Mouse (Mus musculus): ENCODE results near the gene Gm21987.

The Gm21987 gene

GRCm38 (mm10) chr16:38372876-38373275 lies 26.0 kb downstream of the Gm21987 start:
- 81% methylated on average over 4 of the region's 4 CpGs for WGBS

- WGBS: 90% methylated on average over 10 of the region's 10 CpGs
Measured at GRCm38 (mm10) chr16:38373439-38373838, 26.6 kb downstream of the Gm21987 start.

- 92% methylated on average over 16 of the region's 16 CpGs for WGBS
Measured at GRCm38 (mm10) chr16:38373941-38374340, 27.1 kb downstream of the Gm21987 start.

- 78% methylated on average over 10 of the region's 10 CpGs for WGBS
Measured at GRCm38 (mm10) chr16:38374379-38375140, 27.7 kb downstream of the Gm21987 start.

- 87% methylated on average over 7 of the region's 7 CpGs for WGBS
Measured at GRCm38 (mm10) chr16:38375182-38375581, 28.3 kb downstream of the Gm21987 start.

GRCm38 (mm10) chr16:38376163-38376840 lies 29.5 kb downstream of the Gm21987 start:
- 11% methylated on average over 16 of the region's 17 CpGs for WGBS

GRCm38 (mm10) chr16:38376841-38377249 lies 30.0 kb downstream of the Gm21987 start:
- WGBS: 27% methylated on average over 8 of the region's 8 CpGs

GRCm38 (mm10) chr16:38377546-38377945 lies 30.7 kb downstream of the Gm21987 start:
- WGBS: 86% methylated on average over 6 of the region's 6 CpGs

- WGBS: 81% methylated on average over 6 of the region's 6 CpGs
Measured at GRCm38 (mm10) chr16:38378591-38378990, 31.8 kb downstream of the Gm21987 start.

- WGBS: 77% methylated on average over 6 of the region's 6 CpGs
Measured at GRCm38 (mm10) chr16:38379088-38379487, 32.2 kb downstream of the Gm21987 start.

GRCm38 (mm10) chr16:38379493-38379892 lies 32.7 kb downstream of the Gm21987 start:
- WGBS: 75% methylated on average over 3 of the region's 3 CpGs

GRCm38 (mm10) chr16:38379926-38380325 lies 33.1 kb downstream of the Gm21987 start:
- WGBS: 85% methylated on average over 3 of the region's 3 CpGs

GRCm38 (mm10) chr16:38383683-38384082 lies 36.8 kb downstream of the Gm21987 start:
- WGBS: 84% methylated on average over 2 of the region's 2 CpGs

- WGBS: 95% methylated on average over 6 of the region's 6 CpGs
Measured at GRCm38 (mm10) chr16:38385184-38385634, 38.4 kb downstream of the Gm21987 start.

GRCm38 (mm10) chr16:38385700-38386099 lies 38.9 kb downstream of the Gm21987 start:
- WGBS: 95% methylated on average over 4 of the region's 4 CpGs

- 83% methylated on average over 6 of the region's 6 CpGs for WGBS
Measured at GRCm38 (mm10) chr16:38387389-38387788, 40.5 kb downstream of the Gm21987 start.

- WGBS: 90% methylated on average over 6 of the region's 6 CpGs
Measured at GRCm38 (mm10) chr16:38388757-38389156, 41.9 kb downstream of the Gm21987 start.

- WGBS: 84% methylated on average over 8 of the region's 8 CpGs
Measured at GRCm38 (mm10) chr16:38389284-38389893, 42.5 kb downstream of the Gm21987 start.

- 94% methylated on average over 7 of the region's 7 CpGs for WGBS
Measured at GRCm38 (mm10) chr16:38390322-38390721, 43.5 kb downstream of the Gm21987 start.

GRCm38 (mm10) chr16:38392126-38392894 lies 45.5 kb downstream of the Gm21987 start:
- WGBS: 76% methylated on average over 23 of the region's 23 CpGs

GRCm38 (mm10) chr16:38394191-38394618 lies 47.4 kb downstream of the Gm21987 start:
- 83% methylated on average over 8 of the region's 8 CpGs for WGBS

Measured in cerebral cortex, adult 2 months (tissue).